Mouse (Mus musculus) liver, embryonic 12.5 days (tissue): ENCODE results near the gene Vmn1r196. TPM values are rescaled to one million over a fixed set of nuclear protein-coding genes. Genes with fewer than 3 reads are reported as not detected.
"Not testable (repeated sequence)": the region's sequence is repeated elsewhere in the genome, so short reads cannot be mapped to it uniquely, and the experiment has no call there.

Source experiments
- ATAC-seq: fragments of 200-750 bp; cut with Nextera tagmentation; 2 replicates; pipeline ENCODE4 v1.8.0; 2017; ENCODE audit warnings: moderate number of reproducible peaks, mild to moderate bottlenecking, moderate library complexity
- H3K27ac ChIP-seq: fragments of 300-500 bp; sonication (generic); 2 replicates; pipeline ENCODE4 v1.5.1; 2016; ENCODE audit warnings: mild to moderate bottlenecking
- H3K27me3 ChIP-seq: fragments of 300-500 bp; sonication (generic); replicated peaks from 2 replicates; pipeline ENCODE4 v1.6.1; 2016; ENCODE audit warnings: mild to moderate bottlenecking, moderate library complexity
- H3K36me3 ChIP-seq: fragments of 300-500 bp; sonication (generic); 2 replicates; pipeline ENCODE4 v1.6.1; 2016; ENCODE audit warnings: mild to moderate bottlenecking, moderate library complexity
- H3K4me1 ChIP-seq: fragments of 300-500 bp; sonication (generic); 2 replicates; pipeline ENCODE4 v1.6.1; 2016
- H3K4me2 ChIP-seq: fragments of 300-500 bp; sonication (generic); 2 replicates; pipeline ENCODE4 v1.6.1; 2016; ENCODE audit warnings: mild to moderate bottlenecking, moderate library complexity
- H3K4me3 ChIP-seq: fragments of 300-500 bp; sonication (generic); 2 replicates; pipeline ENCODE4 v1.5.1; 2016; ENCODE audit warnings: mild to moderate bottlenecking, moderate library complexity
- H3K9ac ChIP-seq: fragments of 300-500 bp; sonication (generic); 2 replicates; pipeline ENCODE4 v1.6.1; 2016; ENCODE audit warnings: mild to moderate bottlenecking, moderate library complexity
- H3K9me3 ChIP-seq: fragments of 300-500 bp; sonication (generic); replicated peaks from 2 replicates; pipeline ENCODE4 v1.6.1; 2016; ENCODE audit warnings: mild to moderate bottlenecking, moderate library complexity
- WGBS: fragments of 180-500 bp; shearing (Covaris S2); methylation state at CpG from one replicate; pipeline ENCODE4 v1.1.7; 2016; ENCODE audit not compliant: insufficient replicate concordance; 5-methylcytosine and 5-hydroxymethylcytosine counted together
- polyA plus RNA-seq: library from polyadenylated mRNA; unstranded; fragments of >200 nt; fragmentation: Nextera tagmentation; extraction: Ambion mirVana; gene quantifications from 2 replicates; pipeline ENCODE4 v1.2.1, GENCODE M21; 2016

Gene Vmn1r196
- not detected in 2 replicates for polyA plus RNA-seq

DNA sequence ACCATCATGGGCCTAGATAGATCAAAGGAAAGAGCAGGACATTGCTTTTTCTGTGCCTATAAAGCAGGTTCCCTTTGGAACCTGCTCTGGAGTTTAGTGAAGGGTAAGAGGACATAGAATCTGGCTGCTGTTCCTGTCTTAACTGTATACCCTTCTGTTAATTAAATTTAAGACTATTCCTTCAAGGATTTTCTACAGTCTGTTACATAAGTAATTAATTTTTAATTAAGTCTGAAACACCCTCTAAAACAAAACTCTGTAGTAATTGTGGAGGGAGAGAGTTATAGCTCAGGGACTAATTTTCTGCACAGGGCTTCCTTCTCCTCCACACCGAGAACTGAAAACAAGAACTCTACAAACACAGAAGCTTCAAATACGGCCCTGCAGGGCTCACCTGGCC, at the start of gene Vmn1r196:
TSS of gene Vmn1r196 (plus strand) at position 301 of the 400 bp plus-strand sequence.
- 54% methylated on average over 2 of the region's 2 CpGs for WGBS
- Histone ChIP-seq H3K36me3 (no peaks in the 10 kb centered on the region), H3K9me3 (no peaks in the 10 kb centered on the region)

DNA sequence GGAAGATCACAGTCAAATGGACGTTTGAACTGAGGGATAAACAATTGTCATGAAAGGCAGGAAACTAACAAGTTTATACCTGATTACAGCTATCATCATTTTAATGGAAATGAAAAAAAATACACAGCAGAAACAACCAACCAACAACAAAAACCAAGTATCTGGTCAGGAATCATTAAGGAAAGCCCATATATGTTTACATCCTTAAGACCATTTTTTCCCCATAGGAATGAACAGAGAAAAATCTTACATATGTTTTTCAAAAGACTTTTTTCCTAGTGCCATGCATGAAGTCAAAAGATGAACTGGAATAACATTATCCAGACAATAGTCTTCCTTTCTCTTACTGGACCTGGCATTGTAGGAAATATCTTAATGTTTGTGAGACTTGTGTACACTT, 45.8 kb upstream of the Vmn1r196 start, which contains the start of gene Vmn1r194:
TSS of gene Vmn1r194 (plus strand) at position 301 of the 400 bp plus-strand sequence.
- H3K36me3 ChIP-seq, result no peaks in the 10 kb centered on the region
- ATAC-seq, result no peak

More for the DNA sequence above, at the start of gene Vmn1r196:
- H3K4me2 ChIP-seq, result no peak within 1 kb of the TSS
- ATAC-seq, result no peak
- no peak within 1 kb of the TSS for H3K27ac ChIP-seq
- H3K4me1 ChIP-seq, result no peaks in the 10 kb centered on the region
- no peaks in the 10 kb centered on the region for H3K27me3 ChIP-seq
- no peak within 1 kb of the TSS for H3K9ac ChIP-seq
- no peak within 1 kb of the TSS for H3K4me3 ChIP-seq

DNA sequence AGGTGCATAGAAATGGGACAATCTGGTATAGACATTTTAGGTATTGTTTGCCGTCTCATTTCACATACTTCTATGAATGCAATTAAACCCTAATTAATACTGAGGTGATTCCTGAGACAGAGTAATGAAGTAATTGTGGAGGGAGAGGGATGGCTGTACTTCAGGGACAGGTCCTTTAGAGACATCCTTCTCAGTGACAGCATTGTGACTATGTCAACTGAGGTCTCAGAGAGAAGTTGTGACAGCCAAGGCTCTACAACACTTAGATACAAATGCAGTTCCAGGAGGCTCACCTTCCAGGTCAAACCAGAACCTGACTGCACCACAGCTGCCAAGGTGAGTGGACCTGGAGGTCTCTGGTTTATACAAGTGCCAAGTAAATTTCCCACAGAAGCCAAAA, 19.5 kb upstream of the Vmn1r196 start, which contains the start of gene Vmn1r195:
TSS of gene Vmn1r195 (plus strand) at position 301 of the 400 bp plus-strand sequence.
- H3K9ac ChIP-seq, H3K9me3 ChIP-seq, H3K4me3 ChIP-seq, H3K4me2 ChIP-seq, H3K4me1 ChIP-seq, H3K27ac ChIP-seq, ATAC-seq, H3K36me3 ChIP-seq, H3K27me3 ChIP-seq: not testable (repeated sequence)
- WGBS, result 68% methylated on average over 1 of the region's 1 CpGs

More for the DNA sequence above, 45.8 kb upstream of the Vmn1r196 start, which contains the start of gene Vmn1r194:
- 30% methylated on average over 1 of the region's 1 CpGs for WGBS
- H3K9ac ChIP-seq, result no peak within 1 kb of the TSS
- H3K27me3 ChIP-seq, result no peaks in the 10 kb centered on the region
- no peak within 1 kb of the TSS for H3K4me2 ChIP-seq
- H3K9me3 ChIP-seq, result no peaks in the 10 kb centered on the region
- no peak within 1 kb of the TSS for H3K27ac ChIP-seq
- no peak within 1 kb of the TSS for H3K4me3 ChIP-seq
- no peaks in the 10 kb centered on the region for H3K4me1 ChIP-seq

DNA sequence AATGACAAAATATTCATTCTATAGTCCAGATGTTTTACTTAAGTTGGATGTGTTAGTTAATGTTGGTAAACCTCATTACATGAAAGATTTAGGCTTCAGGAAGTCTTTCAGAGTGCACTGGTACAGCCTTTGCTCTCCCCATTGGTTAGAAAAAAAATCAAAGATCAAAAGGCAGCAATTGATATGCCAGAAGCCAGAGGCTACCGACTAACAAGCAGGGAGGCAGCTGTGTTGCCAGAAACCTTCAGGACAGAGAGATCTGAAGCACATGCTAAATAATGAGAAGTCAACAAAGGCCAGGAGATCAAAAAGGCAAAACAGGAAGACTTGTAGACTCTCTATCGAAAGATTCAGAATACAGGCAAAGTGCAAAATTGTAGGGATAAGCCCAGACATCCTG, 18.0 kb upstream of the Vmn1r196 start:
- H3K36me3 ChIP-seq, result no peaks in the 10 kb centered on the region
- H3K9ac ChIP-seq, result no peak overlapping the region
- H3K4me2 ChIP-seq, result no peak overlapping the region
- H3K4me1 ChIP-seq, result no peaks in the 10 kb centered on the region
- WGBS, result 45% methylated on average over 2 of the region's 2 CpGs
- no peak overlapping the region for H3K27ac ChIP-seq
- no peak for ATAC-seq
- H3K9me3 ChIP-seq, result no peaks in the 10 kb centered on the region
- H3K27me3 ChIP-seq, result no peaks in the 10 kb centered on the region
- no peak overlapping the region for H3K4me3 ChIP-seq

DNA sequence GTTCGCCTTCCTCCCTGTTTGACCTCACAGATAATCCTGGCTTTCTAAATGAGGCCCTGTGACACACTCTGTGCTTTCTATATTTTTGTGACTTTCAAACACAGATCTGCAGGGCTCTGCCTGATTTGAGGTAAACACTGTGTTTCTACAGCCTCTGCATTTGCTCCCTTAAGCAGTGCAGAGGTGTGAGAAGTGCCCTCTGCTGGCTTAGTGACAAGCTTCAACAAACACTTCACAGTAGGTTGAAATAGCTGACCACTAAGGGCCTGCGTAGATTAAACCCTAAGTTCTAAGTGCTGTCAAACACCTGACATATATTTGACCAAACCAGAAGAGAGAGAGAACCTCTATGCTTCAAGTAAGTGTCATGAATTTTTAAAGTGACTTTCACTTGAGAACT, 5.1 kb upstream of the Vmn1r196 start:
- no peak overlapping the region for H3K27ac ChIP-seq
- H3K4me3 ChIP-seq, result no peak overlapping the region
- no peaks in the 10 kb centered on the region for H3K36me3 ChIP-seq
- no peak for ATAC-seq
- H3K9ac ChIP-seq, result no peak overlapping the region
- 55% methylated on average over 2 of the region's 2 CpGs for WGBS
- H3K4me1 ChIP-seq, result no peaks in the 10 kb centered on the region
- no peak overlapping the region for H3K4me2 ChIP-seq
- H3K9me3 ChIP-seq, result no peaks in the 10 kb centered on the region
- no peaks in the 10 kb centered on the region for H3K27me3 ChIP-seq

DNA sequence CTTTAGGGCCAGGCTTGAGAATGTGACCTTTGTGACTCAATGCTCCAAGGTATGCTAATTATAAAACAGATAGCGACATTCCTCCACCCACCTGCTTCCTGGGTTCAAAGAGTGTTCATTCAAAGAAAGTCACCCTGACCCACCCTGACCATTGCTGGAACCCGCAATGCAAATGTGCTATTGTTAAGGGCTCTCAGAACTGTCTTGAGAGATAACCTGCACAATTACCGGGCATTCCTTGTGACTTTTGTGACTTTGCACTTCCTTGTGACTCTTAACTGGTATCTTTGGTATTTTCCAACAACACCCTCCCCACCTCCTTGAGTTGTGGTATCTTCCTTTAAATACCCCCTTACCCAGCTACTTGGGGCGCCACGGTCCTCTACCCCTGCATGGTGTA, 18.4 kb downstream of the Vmn1r196 start:
- H3K9ac ChIP-seq, H3K27me3 ChIP-seq, H3K36me3 ChIP-seq, H3K4me1 ChIP-seq, H3K9me3 ChIP-seq, H3K4me3 ChIP-seq, ATAC-seq, H3K4me2 ChIP-seq, H3K27ac ChIP-seq: not testable (repeated sequence)
- 78% methylated on average over 5 of the region's 5 CpGs for WGBS

DNA sequence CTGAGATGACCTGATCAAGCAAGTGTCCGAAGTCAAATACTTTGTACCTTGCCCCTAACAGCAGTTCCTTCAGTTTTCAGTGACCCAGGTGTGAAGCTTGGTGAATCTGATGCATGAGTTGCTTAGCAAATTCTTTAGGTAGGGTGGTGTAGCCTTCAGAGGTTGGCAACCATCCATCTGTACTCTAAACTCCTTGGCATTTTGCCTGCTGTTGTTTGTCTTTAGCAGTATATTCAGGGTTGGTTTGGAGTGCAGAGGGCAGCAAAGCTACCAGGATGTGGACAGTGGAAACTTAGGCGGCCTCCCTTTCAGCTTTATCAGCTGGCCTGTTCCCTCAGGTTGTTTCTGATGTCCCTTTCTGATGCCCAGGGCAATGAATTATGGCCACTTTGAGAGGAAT, 25.6 kb downstream of the Vmn1r196 start:
- Histone ChIP-seq H3K4me2 (no peak overlapping the region), H3K27ac (no peak overlapping the region), H3K9ac (no peak overlapping the region), H3K27me3 (no peaks in the 10 kb centered on the region), H3K4me3 (no peak overlapping the region), H3K9me3 (no peaks in the 10 kb centered on the region), H3K36me3 (no peaks in the 10 kb centered on the region), H3K4me1 (no peaks in the 10 kb centered on the region)
- 58% methylated on average over 2 of the region's 2 CpGs for WGBS
- ATAC-seq, result no peak

DNA sequence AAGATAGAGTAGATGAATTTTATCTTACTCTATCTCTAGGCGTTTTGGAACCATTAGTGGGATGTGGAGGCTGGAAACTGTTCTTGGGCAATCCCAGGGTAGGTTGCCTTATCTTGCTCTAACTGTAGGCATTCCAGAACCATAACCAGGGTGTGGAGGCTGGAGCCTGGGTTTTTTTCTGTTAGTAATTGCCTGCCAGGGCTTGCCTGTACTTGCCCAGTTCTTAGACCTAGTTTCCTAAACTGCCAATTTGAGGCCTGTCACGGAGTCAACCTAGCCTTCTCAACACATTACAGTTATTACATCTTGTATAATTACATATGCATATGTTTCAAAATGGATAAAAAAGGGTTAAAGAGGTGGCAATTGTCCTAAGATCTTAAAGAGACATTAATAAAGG, 27.6 kb downstream of the Vmn1r196 start:
- Histone ChIP-seq H3K9ac (no peak overlapping the region), H3K4me1 (no peaks in the 10 kb centered on the region), H3K36me3 (no peaks in the 10 kb centered on the region), H3K9me3 (no peaks in the 10 kb centered on the region), H3K4me2 (no peak overlapping the region), H3K4me3 (no peak overlapping the region), H3K27me3 (no peaks in the 10 kb centered on the region), H3K27ac (no peak overlapping the region)
- ATAC-seq, result no peak
- 72% methylated on average over 2 of the region's 2 CpGs for WGBS

DNA sequence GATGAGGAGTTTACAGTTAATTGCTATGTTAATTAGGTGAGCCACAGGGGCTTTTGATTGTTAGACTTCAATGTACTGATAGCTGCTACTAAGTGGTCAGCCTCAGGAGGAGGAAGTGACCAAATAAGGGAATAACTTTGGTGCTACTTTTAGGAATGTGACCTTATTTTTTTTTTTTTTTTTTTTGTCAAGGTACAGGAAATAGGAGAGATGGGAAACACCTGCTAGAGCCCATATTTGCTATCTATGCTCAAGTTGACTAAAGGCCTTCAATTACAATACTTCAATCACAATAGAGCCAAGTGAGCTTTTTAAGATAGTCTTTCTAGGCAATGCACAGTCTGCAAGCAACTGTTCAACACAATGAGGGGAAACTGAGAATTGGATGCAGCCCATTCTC, 30.4 kb downstream of the Vmn1r196 start:
- Histone ChIP-seq H3K36me3 (no peaks in the 10 kb centered on the region), H3K27me3 (no peaks in the 10 kb centered on the region), H3K4me3 (no peak overlapping the region), H3K9ac (no peak overlapping the region), H3K4me1 (no peaks in the 10 kb centered on the region), H3K9me3 (no peaks in the 10 kb centered on the region), H3K4me2 (no peak overlapping the region), H3K27ac (no peak overlapping the region)
- ATAC-seq, result no peak

DNA sequence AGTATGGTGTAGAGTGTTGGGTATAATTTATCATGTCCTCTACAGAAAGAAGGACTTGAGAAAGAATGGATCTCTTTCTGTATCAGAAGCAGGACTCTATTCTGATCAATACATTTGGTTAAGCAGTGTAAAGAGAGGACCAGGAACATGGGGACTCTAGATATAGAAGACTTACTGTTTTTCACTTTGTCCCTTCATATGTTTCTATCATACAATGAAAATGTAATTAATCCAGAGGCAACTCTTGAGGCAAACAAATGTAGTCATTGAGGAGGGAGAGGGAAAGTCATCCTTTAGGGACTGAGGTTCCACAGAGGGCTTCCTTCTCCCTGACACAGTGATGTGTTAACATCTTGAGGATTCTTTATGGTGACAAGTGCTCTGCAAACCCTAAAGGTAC, 34.6 kb downstream of the Vmn1r196 start, which contains the start of gene Vmn1r197:
TSS of gene Vmn1r197 (plus strand) at position 301 of the 400 bp plus-strand sequence.
- no peaks in the 10 kb centered on the region for H3K9me3 ChIP-seq
- H3K4me2 ChIP-seq, result no peak within 1 kb of the TSS
- ATAC-seq, result no peak
- no peaks in the 10 kb centered on the region for H3K27me3 ChIP-seq
- no peak within 1 kb of the TSS for H3K27ac ChIP-seq
- H3K9ac ChIP-seq, result no peak within 1 kb of the TSS
- H3K36me3 ChIP-seq, result no peaks in the 10 kb centered on the region
- H3K4me3 ChIP-seq, result no peak within 1 kb of the TSS
- H3K4me1 ChIP-seq, result no peaks in the 10 kb centered on the region

DNA sequence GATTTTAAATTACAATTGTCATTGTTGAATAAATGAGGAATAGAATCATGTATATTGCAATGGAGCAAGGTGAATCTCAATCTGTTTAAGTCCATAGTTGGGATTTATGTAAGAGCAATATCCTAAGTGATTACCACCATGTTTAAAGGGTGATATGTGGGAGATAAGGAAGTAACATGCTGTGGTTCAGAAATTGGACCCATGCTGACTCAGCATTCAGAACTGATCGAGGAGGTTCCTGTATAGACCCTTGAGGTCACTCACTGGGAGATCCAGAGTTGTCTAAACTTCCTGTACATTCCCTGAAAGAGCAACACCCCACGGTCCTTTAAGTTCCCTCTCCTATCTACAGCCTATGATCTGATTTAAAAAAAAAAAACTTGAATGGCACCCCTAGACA, 43.5 kb downstream of the Vmn1r196 start:
- Histone ChIP-seq H3K4me2 (no peak overlapping the region), H3K4me1 (no peaks in the 10 kb centered on the region), H3K4me3 (no peak overlapping the region), H3K27ac (no peak overlapping the region), H3K27me3 (no peaks in the 10 kb centered on the region), H3K9ac (no peak overlapping the region), H3K9me3 (no peaks in the 10 kb centered on the region), H3K36me3 (no peaks in the 10 kb centered on the region)
- ATAC-seq, result no peak
- WGBS, result 29% methylated on average over 2 of the region's 2 CpGs

DNA sequence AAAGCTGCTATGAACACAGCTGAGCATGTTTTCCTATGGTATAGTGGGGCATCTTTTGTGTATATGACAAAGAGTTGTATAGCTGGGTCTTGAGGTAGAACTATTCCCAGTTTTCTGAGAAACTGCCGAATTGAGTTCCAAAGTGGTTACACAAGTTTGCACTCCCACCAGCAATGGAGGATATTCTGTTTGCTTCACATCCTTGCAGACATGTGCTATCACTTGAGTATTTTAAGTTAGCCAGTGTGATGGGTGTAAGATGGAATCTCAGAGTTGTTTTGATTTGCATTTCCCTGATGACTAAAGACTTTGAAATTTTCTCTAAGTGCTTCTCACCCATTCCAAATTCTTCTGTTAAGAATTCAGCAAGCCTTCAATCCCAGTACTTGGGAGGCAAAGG, 45.8 kb downstream of the Vmn1r196 start:
- no peak overlapping the region for H3K9ac ChIP-seq
- H3K27ac ChIP-seq, result no peak overlapping the region
- no peak for ATAC-seq
- H3K36me3 ChIP-seq, result no peaks in the 10 kb centered on the region
- no peak overlapping the region for H3K4me3 ChIP-seq
- 68% methylated on average over 1 of the region's 1 CpGs for WGBS
- no peaks in the 10 kb centered on the region for H3K9me3 ChIP-seq
- H3K4me1 ChIP-seq, result no peaks in the 10 kb centered on the region
- H3K4me2 ChIP-seq, result no peak overlapping the region
- no peaks in the 10 kb centered on the region for H3K27me3 ChIP-seq
